Mouse (Mus musculus) CH12.LX (cell line): ENCODE measurements around the gene Fpr3. TPM values are rescaled to one million over a fixed set of nuclear protein-coding genes. Genes with fewer than 3 reads are reported as not detected.

ENCODE experiments used
- DNase-seq: peaks from one replicate; pipeline ENCODE4 v3.0.0-alpha.2; 2013; ENCODE audit errors: extremely low read depth
- H3K27ac ChIP-seq: 2 replicates; pipeline ENCODE4 v1.5.1; 2012; ENCODE audit warnings: low read depth, mild to moderate bottlenecking, control low read depth, moderate library complexity; ENCODE audit not compliant: insufficient read depth
- H3K27me3 ChIP-seq: replicated peaks from 2 replicates; pipeline ENCODE3; 2012; ENCODE audit warnings: inconsistent platforms
- H3K36me3 ChIP-seq, 2 experiments: replicated peaks in 1 of 2; 2 replicates each; pipeline versions ENCODE3 to v1.6.1; 2012; ENCODE audit warnings: inconsistent platforms in 1 of 2, low read length in 1 of 2, mild to moderate bottlenecking in 1 of 2, mixed read lengths in 1 of 2, moderate library complexity in 1 of 2; ENCODE audit not compliant: control insufficient read depth in 1 of 2, insufficient read depth in 1 of 2
- H3K4me1 ChIP-seq, 2 experiments: 2 replicates each; pipeline ENCODE4 v1.6.1; 2012; ENCODE audit warnings: inconsistent platforms in 1 of 2, moderate library complexity in 1 of 2; ENCODE audit not compliant: insufficient read depth in 2 of 2, control insufficient read depth in 1 of 2
- H3K4me2 ChIP-seq: 2 replicates; pipeline ENCODE4 v1.6.1; 2012; ENCODE audit warnings: low read depth, mild to moderate bottlenecking, control low read depth; ENCODE audit not compliant: poor library complexity, insufficient read depth, severe bottlenecking
- H3K4me3 ChIP-seq, 3 experiments: fragments of 150-350 bp in 1 of 3; sonication (generic) in 1 of 3; replicated peaks in 1 of 3; 2 replicates each; pipeline versions ENCODE3 to v1.5.1; 2011 to 2012; ENCODE audit warnings: low read depth in 2 of 3, low read length in 2 of 3, mild to moderate bottlenecking in 2 of 3, moderate library complexity in 2 of 3, control low read depth in 1 of 3, improper control_type of control experiment in 1 of 3, inconsistent platforms in 1 of 3, mixed read lengths in 1 of 3; ENCODE audit not compliant: poor library complexity in 1 of 3
- H3K79me2 ChIP-seq: replicated peaks from 2 replicates; pipeline ENCODE4 v1.6.1; 2012; ENCODE audit warnings: mild to moderate bottlenecking, moderate library complexity; ENCODE audit not compliant: control insufficient read depth, poor library complexity, insufficient read depth, severe bottlenecking; ENCODE audit errors: extremely low read depth
- H3K9ac ChIP-seq: 2 replicates; pipeline ENCODE4 v1.6.1; 2012; ENCODE audit warnings: low read depth, mild to moderate bottlenecking, control low read depth, moderate library complexity; ENCODE audit not compliant: insufficient read depth
- H3K9me3 ChIP-seq: replicated peaks from 2 replicates; pipeline ENCODE3; 2012; ENCODE audit warnings: low read length, inconsistent platforms, mixed read lengths
- BHLHE40 ChIP-seq: IDR thresholded peaks from 2 replicates; pipeline ENCODE4 v1.6.1; 2011; ENCODE audit warnings: mild to moderate bottlenecking, low read depth, low read length, improper control_type of control experiment
- CHD1 ChIP-seq: IDR thresholded peaks from 2 replicates; pipeline ENCODE4 v1.6.1; 2012; ENCODE audit warnings: low read depth, low read length, improper control_type of control experiment, inconsistent platforms
- CHD2 ChIP-seq: IDR thresholded peaks from 2 replicates; pipeline ENCODE4 v1.6.1; 2011; ENCODE audit warnings: low read length, improper control_type of control experiment
- CTCF ChIP-seq, 2 experiments: IDR thresholded peaks in 1 of 2; conservative IDR thresholded peaks in 1 of 2; 2 replicates each; pipeline ENCODE4 v1.5.1; 2011 to 2012; ENCODE audit warnings: low read depth in 2 of 2, low read length in 2 of 2, improper control_type of control experiment in 1 of 2, inconsistent platforms in 1 of 2, mild to moderate bottlenecking in 1 of 2, moderate library complexity in 1 of 2
- E2F4 ChIP-seq: IDR thresholded peaks from 2 replicates; pipeline ENCODE4 v1.6.1; 2011; ENCODE audit warnings: low read depth, low read length, improper control_type of control experiment; ENCODE audit not compliant: insufficient replicate concordance
- ELF1 ChIP-seq: IDR thresholded peaks from 2 replicates; pipeline ENCODE4 v1.6.1; 2014; ENCODE audit warnings: low read depth, mild to moderate bottlenecking, inconsistent platforms, low read length, improper control_type of control experiment
- EP300 ChIP-seq: IDR thresholded peaks from 2 replicates; pipeline ENCODE4 v1.6.1; 2011; ENCODE audit warnings: low read length, improper control_type of control experiment
- ETS1 ChIP-seq: conservative IDR thresholded peaks from 2 replicates; pipeline ENCODE4 v1.6.1; 2012; ENCODE audit warnings: low read depth, mild to moderate bottlenecking, inconsistent platforms, low read length, improper control_type of control experiment, moderate library complexity
- GABPA ChIP-seq: IDR thresholded peaks from 2 replicates; pipeline ENCODE4 v1.6.1; 2012; ENCODE audit warnings: low read depth, low read length, improper control_type of control experiment, inconsistent platforms; ENCODE audit not compliant: insufficient replicate concordance
- IRF4 ChIP-seq: IDR thresholded peaks from 2 replicates; pipeline ENCODE4 v1.6.1; 2014; ENCODE audit warnings: low read depth, mild to moderate bottlenecking, inconsistent platforms, low read length, improper control_type of control experiment
- JUN ChIP-seq: IDR thresholded peaks from 2 replicates; pipeline ENCODE4 v1.6.1; 2011; ENCODE audit warnings: low read depth, mild to moderate bottlenecking, low read length, improper control_type of control experiment, moderate library complexity; ENCODE audit not compliant: insufficient read depth
- MAFK ChIP-seq: IDR thresholded peaks from 2 replicates; pipeline ENCODE4 v1.6.1; 2011; ENCODE audit warnings: low read length, improper control_type of control experiment; ENCODE audit not compliant: insufficient replicate concordance
- MAX ChIP-seq: IDR thresholded peaks from 2 replicates; pipeline ENCODE4 v1.6.1; 2011; ENCODE audit warnings: low read length, improper control_type of control experiment
- MAZ ChIP-seq: IDR thresholded peaks from 2 replicates; pipeline ENCODE4 v1.6.1; 2012; ENCODE audit warnings: low read depth, mild to moderate bottlenecking, inconsistent platforms, low read length, improper control_type of control experiment, moderate library complexity
- MEF2A ChIP-seq: IDR thresholded peaks from 2 replicates; pipeline ENCODE4 v1.6.1; 2014; ENCODE audit warnings: low read depth, mild to moderate bottlenecking, inconsistent platforms, low read length, improper control_type of control experiment, borderline replicate concordance
- MXI1 ChIP-seq: IDR thresholded peaks from 2 replicates; pipeline ENCODE4 v1.6.1; 2011; ENCODE audit warnings: mild to moderate bottlenecking, low read depth, low read length, improper control_type of control experiment
- MYC ChIP-seq: IDR thresholded peaks from 2 replicates; pipeline ENCODE4 v1.6.1; 2011; ENCODE audit warnings: low read depth, mild to moderate bottlenecking, improper control_type of control experiment, low read length
- NRF1 ChIP-seq: IDR thresholded peaks from 2 replicates; pipeline ENCODE4 v1.6.1; 2014; ENCODE audit warnings: low read depth, mild to moderate bottlenecking, inconsistent platforms, low read length, improper control_type of control experiment, moderate library complexity
- POLR2A ChIP-seq: IDR thresholded peaks from 2 replicates; pipeline ENCODE4 v1.6.1; 2011; ENCODE audit warnings: low read depth, mild to moderate bottlenecking, improper control_type of control experiment, low read length
- POLR2AphosphoS2 ChIP-seq: IDR thresholded peaks from 2 replicates; pipeline ENCODE4 v1.6.1; 2011; ENCODE audit warnings: low read depth, low read length, improper control_type of control experiment
- RAD21 ChIP-seq: IDR thresholded peaks from 2 replicates; pipeline ENCODE4 v1.6.1; 2011; ENCODE audit warnings: low read depth, mild to moderate bottlenecking, low read length, improper control_type of control experiment, moderate library complexity
- SIN3A ChIP-seq: IDR thresholded peaks from 2 replicates; pipeline ENCODE4 v1.6.1; 2012; ENCODE audit warnings: low read length, improper control_type of control experiment, inconsistent platforms
- TBP ChIP-seq: conservative IDR thresholded peaks from 2 replicates; pipeline ENCODE4 v1.6.1; 2011; ENCODE audit warnings: low read depth, low read length, improper control_type of control experiment
- UBTF ChIP-seq: IDR thresholded peaks from 2 replicates; pipeline ENCODE4 v1.6.1; 2012; ENCODE audit warnings: low read depth, mild to moderate bottlenecking, inconsistent platforms, low read length, improper control_type of control experiment, moderate library complexity
- USF1 ChIP-seq: IDR thresholded peaks from 2 replicates; pipeline ENCODE4 v1.6.1; 2014; ENCODE audit warnings: low read depth, mild to moderate bottlenecking, inconsistent platforms, low read length, improper control_type of control experiment
- USF2 ChIP-seq: conservative IDR thresholded peaks from 2 replicates; pipeline ENCODE4 v1.6.1; 2011; ENCODE audit warnings: low read depth, low read length, improper control_type of control experiment
- ZMIZ1 ChIP-seq: IDR thresholded peaks from 2 replicates; pipeline ENCODE4 v1.6.1; 2012; ENCODE audit warnings: low read depth, mild to moderate bottlenecking, inconsistent platforms, low read length, improper control_type of control experiment
- ZNF384 ChIP-seq: IDR thresholded peaks from 2 replicates; pipeline ENCODE4 v1.6.1; 2012; ENCODE audit warnings: low read depth, low read length, improper control_type of control experiment, inconsistent platforms
- dilution Hi-C: fragments of 300-500 bp; cut with MboI; formaldehyde crosslinking; loops from 2 replicates; pipeline ENCODE4 v1.14.3; 2020; ENCODE audit warnings: low sequenced_read_pairs; ENCODE audit not compliant: extremely low pct_unique_long_range_greater_than_20kb, extremely low pct_ligation_motif_present
- in situ Hi-C: fragments of 300-500 bp; cut with MboI; formaldehyde crosslinking; loops from 3 replicates; pipeline ENCODE4 v1.14.3; 2019; ENCODE audit warnings: low sequenced_read_pairs, low pct_ligation_motif_present, low pct_unique_long_range_greater_than_20kb, mixed read lengths
- polyA plus RNA-seq: library from polyadenylated mRNA; unstranded; fragments of >175 nt; gene quantifications from 2 replicates; pipeline ENCODE4 v1.2.1, GENCODE M21; 2012; ENCODE audit warnings: low read depth; ENCODE audit not compliant: insufficient read length
- total RNA-seq, 2 experiments: library from RNA; depleted of rRNA; stranded (reverse); fragments of 300-350 nt in 1 of 2; fragments of >200 nt in 1 of 2; gene quantifications; 2 replicates each; pipeline ENCODE4 v1.2.3; 2012 to 2014

The Fpr3 gene
- total and polyA plus RNA-seq, 3 experiments = not detected

- no peak overlapping the region for H3K4me3 ChIP-seq
- H3K27me3 ChIP-seq = no peaks in the 10 kb centered on the region
- in situ Hi-C loops = no loop called here
- H3K36me3 ChIP-seq = no peaks in the 10 kb centered on the region
- TF ChIP-seq E2F4 (no peak), GABPA (no peak), USF2 (no peak), UBTF (no peak), MXI1 (no peak), TBP (no peak), USF1 (no peak), CTCF (conservative IDR thresholded peaks at IDR 0.05 in 1 of 2, IDR thresholded peaks at IDR 0.05 in 1 of 2; ENCODE audit: low read depth in 2 of 2, low read length in 2 of 2) (no peak), POLR2AphosphoS2 (no peak)
- no peak overlapping the region for H3K27ac ChIP-seq
- DNase-seq = no peak
- no peak overlapping the region for H3K9ac ChIP-seq
- H3K79me2 ChIP-seq = no peaks in the 10 kb centered on the region
- 0 out of 4 replicates have a peak, but pooled peaks cover 0 to 2% of the 10 kb centered on the region in 2 experiments for H3K4me1 ChIP-seq
- dilution Hi-C loops = no loop called here
- H3K4me2 ChIP-seq = no peak overlapping the region
- peaks cover 3% of the 10 kb centered on the region for H3K9me3 ChIP-seq
Observed at GRCm38 (mm10) chr17:17871697-17872096, 16.0 kb upstream of the Fpr3 start.

- H3K27me3 ChIP-seq = no peaks in the 10 kb centered on the region
- in situ Hi-C loops = no loop called here
- H3K4me1 ChIP-seq = no peaks in the 10 kb centered on the region
- no peaks in the 10 kb centered on the region for H3K9me3 ChIP-seq
- DNase-seq = no peak
- no peaks in the 10 kb centered on the region for H3K79me2 ChIP-seq
- no peaks in the 10 kb centered on the region for H3K36me3 ChIP-seq
- no peak for TF ChIP-seq ELF1
- no peak for TF ChIP-seq MXI1
- TF ChIP-seq, all 38 proteins: peak for 0
- Histone ChIP-seq H3K9ac (no peak overlapping the region), H3K27ac (no peak overlapping the region), H3K4me3 (no peak overlapping the region), H3K4me2 (no peak overlapping the region)
- dilution Hi-C loops = no loop called here
Observed at GRCm38 (mm10) chr17:17879347-17879746, 8.3 kb upstream of the Fpr3 start.

- H3K4me3 ChIP-seq = no peak overlapping the region
- dilution Hi-C loops (no loop called here), in situ Hi-C loops (no loop called here)
- H3K27ac ChIP-seq = no peak overlapping the region
- DNase-seq = no peak
- TF ChIP-seq EP300 (no peak), GABPA (no peak), NRF1 (no peak), MAX (no peak), POLR2A (no peak), UBTF (no peak), ZNF384 (no peak), MYC (no peak), MAFK (no peak), JUN (no peak), SIN3A (no peak), ETS1 (no peak), CHD1 (no peak), MEF2A (no peak), RAD21 (no peak), ZMIZ1 (no peak), CHD2 (no peak), BHLHE40 (no peak), IRF4 (no peak), MAZ (no peak)
- no peaks in the 10 kb centered on the region for H3K36me3 ChIP-seq
- H3K9ac ChIP-seq = no peak overlapping the region
- no peaks in the 10 kb centered on the region for H3K4me1 ChIP-seq
- no peaks in the 10 kb centered on the region for H3K9me3 ChIP-seq
- H3K4me2 ChIP-seq = no peak overlapping the region
- H3K27me3 ChIP-seq = no peaks in the 10 kb centered on the region
- no peaks in the 10 kb centered on the region for H3K79me2 ChIP-seq
Observed at GRCm38 (mm10) chr17:17882672-17883071, 5.0 kb upstream of the Fpr3 start.
